Mouse (Mus musculus) heart, postnatal 0 days (tissue): Measurements from ENCODE around the gene Atp5e. TPM values are rescaled to one million over a fixed set of nuclear protein-coding genes. Genes with fewer than 3 reads are reported as not detected.

Experiments
- ATAC-seq: fragments of 200-750 bp; cut with Nextera tagmentation; 2 replicates; pipeline ENCODE4 v1.8.0; 2017; ENCODE audit warnings: low read depth, moderate number of reproducible peaks, moderate library complexity; ENCODE audit not compliant: insufficient read depth
- DNase-seq: peaks from one replicate; pipeline ENCODE4 v3.0.0-alpha.2; 2016; ENCODE audit warnings: low spot score
- H3K27ac ChIP-seq: fragments of 300-500 bp; sonication (generic); 2 replicates; pipeline ENCODE4 v1.5.1; 2014; ENCODE audit warnings: low read depth, mild to moderate bottlenecking
- H3K27me3 ChIP-seq: fragments of 300-500 bp; sonication (generic); 2 replicates; pipeline ENCODE4 v1.6.1; 2014; ENCODE audit warnings: low read length, mixed read lengths; ENCODE audit not compliant: control insufficient read depth, insufficient read depth
- H3K36me3 ChIP-seq: fragments of 300-500 bp; sonication (generic); replicated peaks from 2 replicates; pipeline ENCODE4 v1.6.1; 2014; ENCODE audit warnings: low read length, mixed read lengths; ENCODE audit not compliant: control insufficient read depth, insufficient read depth
- H3K4me1 ChIP-seq: fragments of 300-500 bp; sonication (generic); 2 replicates; pipeline ENCODE4 v1.6.1; 2014; ENCODE audit warnings: antibody characterized with exemption; ENCODE audit not compliant: control insufficient read depth, insufficient read depth
- H3K4me2 ChIP-seq: fragments of 300-500 bp; sonication (generic); 2 replicates; pipeline ENCODE4 v1.6.1; 2014; ENCODE audit warnings: low read depth, mild to moderate bottlenecking, low read length, moderate library complexity
- H3K4me3 ChIP-seq: fragments of 300-500 bp; sonication (generic); 2 replicates; pipeline ENCODE4 v1.5.1; 2014; ENCODE audit warnings: low read depth, low read length
- H3K9ac ChIP-seq: fragments of 300-500 bp; sonication (generic); replicated peaks from 2 replicates; pipeline ENCODE4 v1.6.1; 2014; ENCODE audit warnings: low read depth, low read length, mixed read lengths
- H3K9me3 ChIP-seq: fragments of 300-500 bp; sonication (generic); replicated peaks from 2 replicates; pipeline ENCODE4 v1.6.1; 2016; ENCODE audit warnings: low read length; ENCODE audit not compliant: control insufficient read depth
- CTCF ChIP-seq: IDR thresholded peaks from 2 replicates; pipeline ENCODE4 v1.5.1; 2016; ENCODE audit warnings: antibody characterized with exemption, control low read depth, low read depth
- EP300 ChIP-seq: IDR thresholded peaks from 2 replicates; pipeline ENCODE4 v1.6.1; 2016; ENCODE audit warnings: antibody characterized with exemption, low read depth
- WGBS: fragments of 180-500 bp; shearing (Covaris S2); extraction: QIAGEN DNeasy Blood & Tissue Kit; methylation state at CpG from one replicate; pipeline ENCODE4 v1.1.7; 2014; 5-methylcytosine and 5-hydroxymethylcytosine counted together
- polyA plus RNA-seq: library from polyadenylated mRNA; unstranded; fragments of >200 nt; fragmentation: Nextera tagmentation; extraction: Ambion mirVana; gene quantifications from 2 replicates; pipeline ENCODE4 v1.2.1, GENCODE M21; 2015
- total RNA-seq: library from RNA; depleted of rRNA; stranded (reverse); fragments of >200 nt; gene quantifications from 2 replicates; pipeline ENCODE4 v1.2.3, GENCODE M21; 2014; ENCODE audit warnings: low replicate concordance

Gene Atp5e
- total and polyA plus RNA-seq, 2 experiments from 2014 or later: 1,121 to 2,030 TPM

- no peaks in the 10 kb centered on the region for H3K9me3 ChIP-seq
- DNase-seq: no peak
- 0 out of 2 replicates have a peak, but pooled peaks cover 5% of the 10 kb centered on the region for H3K4me1 ChIP-seq
- no peak for TF ChIP-seq CTCF
- no peak for TF ChIP-seq EP300
- H3K27me3 ChIP-seq: no peaks in the 10 kb centered on the region
- 71% methylated on average over 3 of the region's 3 CpGs for WGBS
- no peak for ATAC-seq
- no peak overlapping the region for H3K27ac ChIP-seq
- no peak overlapping the region for H3K9ac ChIP-seq
- no peak overlapping the region for H3K4me2 ChIP-seq
- H3K4me3 ChIP-seq: no peak overlapping the region
- no peaks in the 10 kb centered on the region for H3K36me3 ChIP-seq
Observed at GRCm38 (mm10) chr2:174477543-174478319, 13.8 kb upstream of the Atp5e start.

GRCm38 (mm10) chr2:174473550-174473927 is 9.6 kb upstream of the Atp5e start:
- no peak for ATAC-seq
- H3K4me2 ChIP-seq: peak overlapping the region; percentile 78

DNA sequence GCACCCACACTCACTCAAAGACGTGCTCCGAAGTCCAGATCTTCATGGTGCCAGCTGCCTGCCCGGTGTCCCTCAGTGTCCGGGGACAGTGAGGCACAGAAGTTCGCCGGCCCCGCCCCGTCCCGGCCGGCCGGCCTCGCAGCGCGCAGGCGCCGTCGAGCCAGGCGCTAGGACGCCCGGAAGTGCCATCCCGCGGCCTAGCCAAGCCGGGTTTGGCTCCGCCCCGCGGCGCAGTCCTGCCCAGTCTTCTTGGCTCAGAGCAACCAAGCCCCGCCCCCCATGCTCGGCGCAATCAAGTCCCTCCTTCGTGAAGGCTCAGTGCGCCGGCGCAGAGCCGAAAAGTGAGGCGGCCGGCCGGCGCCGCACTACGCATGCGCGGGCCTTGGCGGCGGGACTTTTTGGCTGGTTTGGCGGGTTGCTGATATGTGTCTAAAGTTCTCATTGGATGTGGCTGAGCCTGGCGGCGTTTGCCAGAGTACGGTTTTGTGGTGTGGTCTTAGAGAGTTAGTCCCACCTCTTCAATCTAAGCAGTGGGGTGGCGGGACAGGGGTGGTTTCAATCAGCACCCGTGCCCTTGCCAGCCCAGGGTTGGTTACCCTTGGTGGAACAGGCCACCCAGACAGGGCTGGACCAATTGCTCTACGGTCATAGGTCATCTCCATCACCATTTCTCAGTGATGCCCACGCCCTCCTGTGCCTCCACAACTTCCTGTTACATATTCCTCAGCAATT is 9.1 kb upstream of the Atp5e start, which contains the start of gene Prelid3b:
Prelid3b (minus strand) TSS at position 264 of the 732 bp plus-strand sequence.
- Histone ChIP-seq H3K9me3 (no peaks in the 10 kb centered on the region), H3K4me3 (peak within 1 kb of the TSS; percentile 76), H3K27ac (peak within 1 kb of the TSS; percentile 87), H3K4me2 (peak within 1 kb of the TSS; percentile 78), H3K4me1 (peaks cover 15% of the 10 kb centered on the region), H3K9ac (peak within 1 kb of the TSS; percentile 81), H3K27me3 (no peaks in the 10 kb centered on the region), H3K36me3 (peaks cover 23% of the 10 kb centered on the region)
- DNase-seq (peak; percentile 98), ATAC-seq (peak; percentile 99)
- WGBS: 2% methylated on average over 48 of the region's 53 CpGs
- no peak for TF ChIP-seq CTCF
- TF ChIP-seq EP300: no peak

More at GRCm38 (mm10) chr2:174473550-174473927, 9.6 kb upstream of the Atp5e start:
- no peak overlapping the region for H3K9ac ChIP-seq
- 78% methylated on average over 5 of the region's 5 CpGs for WGBS
- no peak for DNase-seq
- peak overlapping the region; percentile 60; the same call in 1 of the 2 replicates for H3K27ac ChIP-seq
- no peaks in the 10 kb centered on the region for H3K27me3 ChIP-seq
- H3K4me1 ChIP-seq: peaks cover 15% of the 10 kb centered on the region
- no peaks in the 10 kb centered on the region for H3K9me3 ChIP-seq
- TF ChIP-seq EP300 (no peak), CTCF (no peak)
- H3K36me3 ChIP-seq: peaks cover 19% of the 10 kb centered on the region
- H3K4me3 ChIP-seq: peak overlapping the region; percentile 76

DNA sequence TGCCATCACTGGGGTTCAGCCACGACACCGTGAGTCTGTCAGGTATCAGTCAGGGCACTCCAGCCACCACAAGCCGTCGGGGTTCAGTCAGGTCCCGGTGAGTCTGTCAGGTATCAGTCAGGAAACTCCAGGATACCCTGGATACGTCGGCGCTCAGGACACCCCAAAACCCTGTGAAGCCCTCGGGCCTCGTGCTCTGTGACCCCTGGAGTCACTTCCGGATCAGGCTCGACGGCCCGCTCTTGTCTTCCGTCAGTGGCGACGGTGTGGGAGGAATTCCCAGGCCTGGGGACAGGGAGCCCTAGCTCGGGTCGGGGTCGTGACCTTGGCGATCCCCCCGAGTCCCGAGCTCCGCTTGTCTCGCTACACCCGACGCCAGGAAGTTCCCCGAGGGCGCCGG is 8.5 kb upstream of the Atp5e start:
- ATAC-seq (peak; percentile 21), DNase-seq (no peak)
- WGBS: 5% methylated on average over 30 of the region's 30 CpGs

GRCm38 (mm10) chr2:174470786-174471405 is 7.0 kb upstream of the Atp5e start:
- Histone ChIP-seq H3K4me1 (peaks cover 15% of the 10 kb centered on the region), H3K9ac (no peak overlapping the region), H3K27ac (no peak overlapping the region), H3K4me2 (no peak overlapping the region), H3K36me3 (peaks cover 41% of the 10 kb centered on the region), H3K4me3 (no peak overlapping the region), H3K9me3 (no peaks in the 10 kb centered on the region), H3K27me3 (no peaks in the 10 kb centered on the region)
- TF ChIP-seq EP300 (no peak), CTCF (no peak)
- no peak for ATAC-seq
- 78% methylated on average over 7 of the region's 7 CpGs for WGBS
- no peak for DNase-seq

More for the DNA sequence above, 8.5 kb upstream of the Atp5e start:
- peak overlapping the region; percentile 81 for H3K9ac ChIP-seq
- H3K9me3 ChIP-seq: no peaks in the 10 kb centered on the region
- H3K27ac ChIP-seq: peak overlapping the region; percentile 87
- H3K4me2 ChIP-seq: peak overlapping the region; percentile 78
- H3K36me3 ChIP-seq: peaks cover 26% of the 10 kb centered on the region
- H3K4me1 ChIP-seq: peaks cover 15% of the 10 kb centered on the region
- H3K4me3 ChIP-seq: peak overlapping the region; percentile 76
- TF ChIP-seq EP300 (peak; percentile 50; the same call in 1 of the 2 replicates), CTCF (no peak)
- no peaks in the 10 kb centered on the region for H3K27me3 ChIP-seq
